Mouse (Mus musculus): ENCODE data around the gene Ntrk2.

The Ntrk2 gene

DNA sequence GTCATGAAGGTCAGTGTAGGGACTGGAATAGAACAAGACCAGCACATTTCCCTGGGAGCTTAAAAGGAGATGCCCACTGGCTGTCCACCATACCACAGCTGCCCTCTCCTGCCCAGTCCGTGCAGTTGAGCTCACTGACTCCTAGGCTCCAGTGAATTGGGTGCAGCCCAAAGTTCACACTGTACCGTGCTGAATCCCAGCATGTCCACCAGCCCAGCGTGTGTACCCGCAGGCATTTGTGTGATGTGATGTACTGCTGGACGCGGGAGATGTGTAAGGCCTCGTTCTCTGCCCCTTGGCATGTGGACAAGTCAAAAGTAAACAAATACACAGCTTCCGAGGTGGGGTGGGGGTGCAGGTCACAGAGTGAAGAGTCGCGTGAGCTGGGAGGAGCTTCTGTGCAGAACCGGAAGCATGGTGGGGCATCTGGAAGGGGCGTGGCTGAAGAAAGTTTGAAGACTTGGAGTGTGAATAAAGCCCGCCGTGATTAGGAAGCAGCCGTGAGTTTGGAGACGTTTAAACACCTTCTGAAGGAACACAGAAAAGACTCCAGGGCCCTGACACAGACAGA is 121.4 kb downstream of the Ntrk2 start:
- peak; percentile 38 for DNase-seq

DNA sequence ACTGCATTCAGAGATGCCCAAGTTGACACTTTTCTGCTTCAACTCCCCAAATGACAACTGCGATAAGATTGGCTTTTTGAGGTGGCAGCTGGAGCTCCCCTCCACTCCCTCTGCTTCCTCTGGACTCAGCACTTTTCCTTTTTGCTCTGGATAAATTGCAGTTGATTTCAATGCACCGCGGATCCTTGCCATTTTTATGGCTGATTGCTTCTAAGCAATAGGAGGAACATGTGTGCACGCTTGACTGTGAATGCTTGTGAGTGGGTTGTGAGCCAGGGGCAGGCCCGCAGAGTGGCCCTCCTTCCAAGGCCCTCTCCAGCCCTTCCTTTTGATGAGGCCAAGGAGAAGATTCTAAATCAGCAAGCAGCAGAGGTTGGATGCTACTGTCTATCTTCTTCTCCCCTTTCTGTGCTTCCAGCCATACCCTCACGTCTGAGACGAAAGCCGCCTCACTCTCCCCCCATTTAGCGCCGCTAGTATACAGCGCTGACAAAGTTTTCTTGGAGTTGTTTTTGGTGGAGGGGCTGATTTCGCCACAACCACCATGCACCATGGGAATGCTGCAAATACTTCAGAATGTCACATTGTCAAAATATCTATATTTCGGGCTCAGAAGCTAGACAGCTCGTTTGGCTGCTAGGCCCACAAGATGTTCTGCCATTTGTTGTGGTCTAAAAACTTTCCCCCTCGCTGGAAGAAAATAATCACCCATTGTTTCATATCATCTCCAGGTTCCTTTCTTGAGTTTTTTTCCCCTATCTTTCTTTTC is 122.5 kb downstream of the Ntrk2 start:
- no peak for DNase-seq

DNA sequence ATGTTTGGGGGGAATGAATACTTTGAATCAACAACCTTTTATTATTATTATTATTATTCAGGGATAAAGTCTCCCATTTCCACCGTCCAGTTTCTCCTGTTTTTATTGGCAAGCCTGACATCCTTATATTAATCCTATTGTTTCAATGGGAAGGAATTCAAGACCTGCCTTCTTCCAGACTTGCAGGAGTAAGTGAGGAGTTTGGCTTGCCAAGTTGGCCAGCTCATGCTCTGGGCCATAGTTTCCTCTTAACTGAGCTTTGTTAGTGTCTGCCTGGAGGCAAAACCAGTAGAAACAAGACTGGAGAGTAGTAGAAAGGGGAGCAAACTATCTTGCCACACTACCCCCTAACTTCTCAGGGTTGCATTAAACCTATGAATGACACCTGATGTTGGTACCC is 123.8 kb downstream of the Ntrk2 start:
- no peak for DNase-seq

DNA sequence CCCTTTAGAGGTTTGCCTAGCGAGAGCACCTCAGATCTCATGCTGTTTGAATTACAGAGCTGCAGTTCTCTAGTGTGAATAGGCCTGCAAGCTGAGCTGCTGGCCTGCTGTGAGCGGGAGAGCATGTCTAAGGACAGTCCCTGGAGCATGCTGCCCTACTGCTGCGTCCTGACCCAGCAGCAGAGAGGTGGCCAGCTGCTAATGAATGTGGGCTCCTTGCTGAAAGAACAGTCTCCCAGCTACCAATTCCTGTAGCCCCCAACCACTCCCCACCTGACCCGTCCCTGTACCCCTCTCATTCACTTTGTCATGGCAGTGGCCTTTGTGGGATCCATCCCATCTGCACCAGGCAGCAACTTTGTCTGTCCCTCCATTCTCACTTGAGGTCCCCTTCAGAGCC is 126.8 kb downstream of the Ntrk2 start:
- no peak for DNase-seq

DNA sequence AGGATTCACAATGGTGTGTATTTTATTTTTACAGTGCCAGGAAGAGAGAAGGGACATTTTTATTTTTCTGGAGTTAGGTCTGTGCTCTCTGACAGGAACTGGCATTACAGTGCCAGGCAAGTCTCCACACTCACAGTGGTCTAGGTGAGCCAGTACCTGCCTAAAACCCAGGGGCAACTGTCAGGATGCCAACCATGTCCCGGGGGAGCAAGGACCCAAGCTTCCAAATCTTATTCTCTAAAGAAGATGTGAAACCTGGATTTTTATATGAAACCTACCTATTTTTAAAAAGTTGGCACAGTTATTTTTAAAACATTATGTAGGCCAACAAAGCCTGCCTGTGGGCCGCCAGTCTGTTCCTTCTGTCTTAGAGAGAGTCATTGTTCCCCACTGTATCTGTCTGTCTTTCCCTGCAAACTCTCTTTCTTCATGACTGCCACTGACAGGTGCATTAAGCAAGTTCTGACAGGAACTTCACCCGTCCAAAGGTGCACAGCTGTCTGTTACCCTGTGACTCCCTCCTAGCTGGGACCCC is 128.3 kb downstream of the Ntrk2 start:
- DNase-seq, result no peak

DNA sequence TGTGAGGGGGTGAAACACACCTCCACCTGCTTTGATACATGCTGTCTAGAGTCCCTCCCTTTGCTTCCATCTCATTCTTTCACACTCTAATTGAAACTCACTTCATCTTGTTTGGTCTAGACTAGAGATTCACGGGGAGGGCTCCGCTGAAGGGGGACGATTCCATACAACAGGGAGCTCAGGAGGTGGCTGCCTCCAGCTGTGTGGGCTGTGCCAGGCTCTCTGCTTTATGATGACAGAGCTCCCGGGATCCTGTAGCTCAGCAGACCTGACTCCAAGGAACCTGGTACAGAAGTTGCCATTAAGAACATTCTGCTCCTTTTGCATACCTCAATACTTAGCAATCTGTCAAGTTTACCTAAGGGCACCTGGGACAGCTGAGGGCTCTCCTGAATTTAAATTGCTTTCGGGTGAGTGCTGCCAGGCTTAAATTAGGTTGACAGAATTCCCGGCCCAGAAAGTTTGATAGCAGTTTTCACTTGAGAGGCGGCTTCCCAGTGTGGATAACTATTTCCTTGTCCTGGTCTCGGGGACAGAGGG is 129.7 kb downstream of the Ntrk2 start:
- DNase-seq, result peak; percentile 11

DNA sequence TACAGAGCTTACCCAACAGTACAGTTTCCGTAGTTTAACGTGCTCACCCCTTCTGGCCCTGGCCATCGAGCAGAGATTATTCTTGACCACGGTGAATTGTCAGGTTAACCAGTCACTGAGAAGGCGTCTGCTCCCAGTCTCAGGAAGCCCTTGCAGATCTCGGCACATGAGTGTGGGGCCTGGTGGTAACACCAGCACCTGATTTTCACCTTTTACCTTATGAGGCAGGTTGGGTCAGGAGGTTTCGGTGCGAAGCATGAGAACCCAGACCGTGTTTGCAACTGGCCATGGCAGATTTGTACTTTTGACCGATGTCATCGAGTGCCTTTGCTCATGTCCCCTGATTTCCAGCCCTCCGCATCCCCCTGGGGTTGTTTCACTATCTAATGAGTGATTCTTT is 131.5 kb downstream of the Ntrk2 start:
- no peak for DNase-seq

DNA sequence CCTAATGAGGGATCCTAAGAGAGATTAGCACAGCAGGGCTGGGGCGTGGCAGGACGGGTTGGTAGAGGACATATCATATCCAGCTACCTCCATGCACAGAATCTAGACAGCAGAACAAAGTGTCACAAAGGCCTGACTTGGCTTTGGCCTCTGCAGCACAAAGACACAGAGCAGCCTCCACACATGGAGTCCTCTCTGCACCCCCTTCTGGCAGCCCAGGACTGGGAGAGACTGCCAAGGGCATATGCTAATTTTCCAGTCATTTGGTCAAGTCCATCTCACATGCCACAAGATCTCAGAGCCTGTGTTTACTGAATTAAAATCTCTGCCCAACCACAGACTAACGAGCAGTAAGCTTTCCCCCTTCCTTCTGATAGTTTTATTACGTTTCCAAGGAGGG is 132.1 kb downstream of the Ntrk2 start:
- peak; percentile 68 for DNase-seq

DNA sequence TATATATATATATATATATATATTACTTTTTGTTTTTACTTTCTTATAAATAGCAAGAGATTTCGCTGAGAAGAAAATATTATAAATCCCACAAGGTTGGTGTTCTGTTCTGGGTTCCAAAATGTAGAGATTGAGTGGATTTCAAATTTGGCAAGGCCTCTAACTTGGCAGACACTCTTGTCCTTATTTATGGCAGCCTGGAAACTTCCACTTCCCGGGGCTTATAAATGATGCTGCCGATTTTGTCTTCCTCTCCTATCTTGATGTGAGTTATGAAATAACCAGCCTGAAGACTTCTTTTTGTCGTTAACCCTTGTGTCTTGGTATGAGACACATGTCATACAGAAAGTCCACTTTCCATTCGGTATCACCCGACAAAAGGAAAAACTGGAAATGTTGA is 133.8 kb downstream of the Ntrk2 start:
- DNase-seq, result no peak

DNA sequence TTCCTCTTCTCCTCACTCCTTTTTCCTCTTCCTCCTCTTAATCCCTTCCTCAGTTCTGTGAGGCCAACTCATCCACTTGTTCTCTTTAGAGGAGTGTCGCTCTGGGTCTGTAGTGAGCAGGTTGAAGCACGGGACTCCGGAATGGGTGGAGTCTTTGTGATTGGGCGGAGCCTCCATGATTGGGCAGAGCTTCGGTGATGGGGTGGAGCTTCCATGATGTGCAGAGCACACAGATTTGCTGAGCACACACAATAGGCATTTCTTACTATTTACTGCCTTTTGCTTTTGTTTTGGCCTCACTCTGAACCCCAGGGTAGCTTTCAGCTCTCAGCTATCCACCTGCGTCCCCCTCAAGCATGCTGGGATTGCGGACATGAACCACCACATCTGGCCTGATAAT is 134.4 kb downstream of the Ntrk2 start:
- peak; percentile 16 for DNase-seq

DNA sequence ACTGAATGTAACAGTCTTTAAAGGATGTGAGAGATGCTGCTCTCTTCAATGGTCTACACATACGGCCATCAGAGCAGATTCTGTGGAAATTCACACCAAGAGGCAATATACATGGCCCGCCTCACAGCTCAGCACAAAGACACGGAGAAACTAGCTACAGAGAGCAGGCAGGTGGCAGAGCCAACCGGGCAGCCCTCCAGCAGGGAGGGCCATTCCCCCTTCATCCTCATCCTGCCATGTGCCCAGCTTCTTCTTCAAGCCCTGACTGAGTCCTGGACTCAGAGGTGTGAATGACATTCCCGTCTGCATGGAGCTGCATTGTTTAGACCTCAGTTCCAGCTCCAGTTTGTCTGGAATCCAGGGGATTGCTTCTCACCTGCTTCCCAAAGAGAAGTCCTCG is 139.4 kb downstream of the Ntrk2 start:
- no peak for DNase-seq

DNA sequence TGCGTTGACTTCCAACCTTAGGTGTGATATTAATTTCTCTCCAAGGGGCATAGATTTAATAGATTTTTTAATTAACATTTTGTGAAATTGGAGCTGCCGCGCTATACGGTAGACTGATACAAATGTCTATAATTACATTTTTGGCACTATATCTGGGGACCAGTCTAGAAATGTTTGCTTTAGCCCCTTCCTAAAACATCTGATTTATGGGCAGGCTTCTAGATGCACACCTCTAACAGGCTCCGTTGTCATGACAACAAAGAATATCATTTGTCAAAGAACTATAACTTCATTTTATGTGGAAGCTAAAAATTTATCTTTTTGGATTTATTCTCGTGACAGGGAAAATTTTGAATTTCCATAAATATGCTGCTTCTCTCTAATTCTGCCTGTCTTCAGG is 140.2 kb downstream of the Ntrk2 start:
- no peak for DNase-seq

DNA sequence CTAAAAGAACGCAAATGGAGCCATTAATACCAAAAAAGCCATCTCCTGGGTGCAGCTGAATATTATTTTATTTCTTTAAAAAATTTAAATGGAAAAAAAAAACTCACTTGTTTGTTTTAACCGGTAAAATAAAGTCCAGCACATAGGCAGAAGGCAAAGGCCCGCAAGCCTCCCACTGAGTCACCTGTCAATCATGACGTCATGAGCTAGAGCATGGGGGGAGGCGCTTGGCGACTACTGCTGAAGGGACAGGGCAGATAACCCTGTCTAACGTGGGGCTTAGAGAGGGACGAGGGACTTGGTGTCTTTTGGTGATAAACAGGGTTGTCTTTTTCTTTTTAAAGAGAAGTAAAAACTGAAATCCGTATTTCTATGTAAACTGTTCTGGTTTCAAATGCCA is 140.7 kb downstream of the Ntrk2 start:
- no peak for DNase-seq

DNA sequence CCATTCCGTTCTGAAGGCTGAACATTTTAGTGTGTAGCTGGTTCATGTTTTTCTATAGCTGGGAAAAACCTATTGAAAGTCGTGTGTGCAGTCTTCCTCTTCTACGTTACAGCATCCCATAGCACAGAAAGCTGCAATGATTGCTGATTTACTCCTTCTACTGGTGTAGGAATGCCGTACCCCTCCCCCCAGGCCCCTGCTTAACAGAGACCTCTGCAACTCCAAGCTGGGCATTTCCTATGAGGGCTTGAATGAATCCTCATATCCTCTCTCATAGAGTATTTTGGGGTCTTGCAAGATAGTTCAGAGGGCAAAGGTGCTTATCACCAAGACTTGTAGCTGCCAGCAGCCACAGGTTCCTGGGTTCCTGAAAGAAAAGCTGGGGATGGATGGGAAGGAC is 148.0 kb downstream of the Ntrk2 start:
- DNase-seq, result no peak

DNA sequence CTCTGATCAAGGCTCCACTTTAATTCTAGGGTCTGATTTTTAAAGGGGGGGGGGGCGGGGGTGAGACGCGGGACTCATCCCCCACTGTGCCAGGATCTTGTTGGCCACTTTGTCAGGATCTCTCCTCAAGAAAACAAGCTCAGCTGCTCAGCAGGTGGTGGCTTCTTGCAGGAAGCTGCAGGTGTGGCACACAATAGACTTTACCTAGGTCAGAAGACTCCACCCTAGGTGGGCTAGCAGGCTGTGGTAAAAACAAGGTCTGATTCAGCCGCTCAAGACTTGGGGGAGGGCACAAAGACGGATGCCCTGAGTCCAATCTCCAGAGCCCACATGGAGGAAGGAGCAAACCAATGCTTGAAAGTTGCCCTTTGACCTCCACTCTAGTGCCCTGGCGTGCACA is 148.4 kb downstream of the Ntrk2 start:
- DNase-seq, result no peak

DNA sequence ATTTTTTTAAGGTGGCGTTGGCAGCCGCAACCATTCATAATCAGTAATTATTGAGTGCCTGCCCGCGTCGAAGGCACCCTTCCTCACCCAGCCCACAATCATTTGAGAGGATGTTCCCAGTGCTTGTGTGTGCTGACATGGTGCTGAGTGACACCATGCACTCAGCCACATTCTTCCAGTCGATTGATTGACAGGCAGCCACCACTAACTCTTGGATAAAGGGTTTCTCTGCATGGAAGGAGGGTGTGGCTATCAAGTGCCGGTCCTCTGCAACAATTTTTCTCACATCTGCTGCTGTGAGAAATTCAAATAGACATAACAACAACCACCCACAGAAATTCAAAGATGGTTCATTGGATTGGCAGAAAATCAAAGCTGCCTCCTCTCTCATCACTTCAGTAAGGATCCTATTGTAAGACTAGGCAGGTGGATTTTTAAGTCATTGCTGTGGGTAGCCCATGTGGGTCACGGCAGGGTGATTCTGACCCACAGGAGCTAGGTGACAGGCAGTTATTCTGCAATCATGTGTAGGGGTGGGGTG is 148.9 kb downstream of the Ntrk2 start:
- no peak for DNase-seq

DNA sequence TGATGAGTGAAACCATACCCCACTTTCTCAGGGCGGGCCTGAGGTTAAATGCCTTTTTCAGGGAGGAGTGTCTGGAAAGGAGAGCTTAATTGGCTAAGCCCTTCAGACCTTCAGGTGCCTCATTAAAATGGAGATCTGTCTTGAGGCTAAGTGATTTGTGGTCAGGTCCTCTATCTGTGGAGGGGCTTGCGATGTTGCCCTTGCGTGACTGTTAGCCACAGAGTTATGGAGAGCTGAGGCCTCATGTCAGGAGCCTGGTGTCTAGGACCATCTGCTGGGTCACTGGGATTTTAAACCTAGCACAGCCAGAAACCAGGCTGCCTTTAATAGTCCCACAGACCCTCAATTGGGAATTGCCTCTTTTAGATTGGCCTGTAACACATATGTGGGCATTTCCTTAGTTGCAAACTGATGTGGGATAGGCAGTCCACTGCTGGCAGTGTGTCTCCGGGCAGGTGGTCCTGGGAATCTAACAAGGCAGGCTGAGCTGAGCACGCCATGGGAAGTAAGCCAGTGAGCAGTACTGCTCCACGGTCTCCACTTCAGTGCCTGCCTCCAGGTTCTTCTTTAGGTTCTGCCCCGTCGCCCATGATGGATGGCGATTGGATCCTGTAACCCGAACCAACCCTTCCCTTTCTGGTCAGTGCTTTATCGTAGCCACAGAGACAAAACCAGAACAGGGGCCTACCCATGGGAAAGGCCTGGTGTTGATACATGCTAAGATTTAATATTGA is 152.0 kb downstream of the Ntrk2 start:
- no peak for DNase-seq

DNA sequence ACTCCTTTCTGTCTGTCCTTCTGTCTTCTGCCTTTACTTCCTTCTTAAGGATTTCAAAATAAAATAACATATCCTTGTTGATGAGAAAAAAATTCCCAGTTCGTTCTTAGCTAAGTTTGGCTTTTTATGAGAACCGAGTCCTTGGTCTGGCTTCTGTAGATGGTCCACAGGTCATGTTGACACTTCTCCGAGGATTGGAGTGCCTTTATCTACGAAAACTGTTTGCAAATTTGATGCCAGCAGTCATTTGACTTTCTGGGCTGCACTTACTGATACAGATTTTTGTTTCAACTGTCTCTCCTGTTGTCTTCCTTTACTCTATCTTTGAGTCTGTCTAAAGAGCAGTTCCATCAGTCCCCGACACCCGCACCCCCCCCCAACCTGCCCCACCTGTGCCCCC is 154.0 kb downstream of the Ntrk2 start:
- DNase-seq, result no peak

DNA sequence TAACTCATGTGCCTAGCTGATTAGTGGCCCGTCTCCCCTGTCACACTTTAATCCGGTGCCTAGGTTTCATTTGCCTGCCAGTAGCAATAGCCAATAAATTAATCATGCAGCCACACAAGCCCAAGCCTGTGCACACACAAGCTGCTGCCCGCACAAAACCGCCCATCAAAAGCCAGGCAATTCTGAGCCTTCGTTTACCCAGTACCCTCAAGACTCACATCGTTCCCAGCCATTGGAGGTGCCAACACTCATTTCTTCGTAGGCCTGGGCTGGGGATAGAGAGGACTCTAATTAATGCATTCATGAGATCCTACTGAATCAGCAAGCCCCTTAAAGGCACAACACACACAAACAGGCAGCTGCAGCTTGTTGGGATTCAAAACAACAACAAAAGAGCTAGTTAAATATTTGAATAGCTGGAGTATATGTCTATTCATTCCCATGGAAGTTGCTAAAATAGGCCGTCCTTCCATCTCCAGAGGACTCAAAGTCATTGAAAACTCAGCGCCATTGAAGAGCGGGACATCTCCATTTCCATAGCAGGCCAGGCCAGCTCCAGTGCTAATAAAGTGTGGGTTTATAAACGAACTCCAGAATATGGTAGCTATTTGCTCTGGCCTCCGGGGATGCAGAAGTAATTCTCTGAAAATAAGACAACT is 158.5 kb downstream of the Ntrk2 start:
- DNase-seq, result no peak

DNA sequence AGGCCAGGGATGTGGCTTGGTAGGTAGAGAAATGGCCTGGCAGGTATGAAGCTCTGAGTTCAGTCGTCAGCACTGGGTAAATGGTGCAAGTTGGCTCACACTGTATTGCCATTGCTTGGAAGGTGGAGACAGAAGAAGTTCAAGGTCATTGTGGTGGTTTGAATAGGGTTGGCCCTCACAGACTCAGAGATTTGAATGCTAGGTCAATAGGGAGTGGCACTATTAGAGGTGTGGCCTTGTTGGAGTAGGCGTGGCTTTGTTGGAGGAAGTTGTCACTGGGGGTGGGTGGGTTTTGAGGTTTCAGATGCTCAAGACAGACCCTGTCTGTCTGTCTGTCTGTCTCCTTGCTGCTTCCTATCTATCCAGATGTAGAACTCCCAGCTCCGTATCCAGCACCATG is 159.5 kb downstream of the Ntrk2 start:
- no peak for DNase-seq

DNA sequence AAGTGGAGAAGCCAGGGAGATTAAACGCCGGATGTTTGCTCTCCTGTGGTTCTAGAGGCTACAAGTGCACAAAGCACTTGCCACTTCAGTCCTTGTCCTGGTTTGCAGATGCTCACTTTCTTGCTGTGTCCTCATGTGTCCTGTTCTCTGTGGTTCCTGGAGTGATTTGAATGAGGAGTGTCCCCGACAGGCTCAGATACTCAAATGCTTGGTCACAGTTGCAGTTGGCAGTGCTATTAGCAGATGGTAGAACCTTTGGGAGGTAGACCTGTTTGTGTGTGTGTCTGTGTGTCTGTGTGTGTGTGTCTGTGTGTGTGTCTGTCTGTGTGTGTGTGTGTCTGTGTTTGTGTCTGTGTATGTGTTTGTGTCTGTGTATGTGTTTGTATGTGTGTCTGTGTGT is 160.1 kb downstream of the Ntrk2 start:
- no peak for DNase-seq

DNA sequence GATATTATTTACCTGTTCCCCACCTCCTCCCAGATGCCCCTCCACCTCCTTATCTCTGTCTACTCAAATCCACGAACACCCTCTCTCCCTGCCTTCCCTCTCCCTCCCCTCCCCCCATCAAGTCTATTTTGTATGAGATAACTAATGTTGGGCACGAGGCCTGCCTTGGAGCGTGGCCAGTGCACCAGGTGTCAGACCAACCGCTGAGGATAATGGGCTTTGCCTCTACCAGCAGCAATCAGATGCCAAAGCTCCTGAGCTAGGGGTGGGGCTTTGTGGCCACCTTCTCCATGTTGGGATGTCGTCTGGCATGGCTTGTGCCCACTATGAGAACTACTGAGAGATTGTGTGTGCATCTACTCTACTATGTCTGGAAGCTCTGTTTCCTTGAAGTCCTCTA is 161.8 kb downstream of the Ntrk2 start:
- DNase-seq, result no peak

DNA sequence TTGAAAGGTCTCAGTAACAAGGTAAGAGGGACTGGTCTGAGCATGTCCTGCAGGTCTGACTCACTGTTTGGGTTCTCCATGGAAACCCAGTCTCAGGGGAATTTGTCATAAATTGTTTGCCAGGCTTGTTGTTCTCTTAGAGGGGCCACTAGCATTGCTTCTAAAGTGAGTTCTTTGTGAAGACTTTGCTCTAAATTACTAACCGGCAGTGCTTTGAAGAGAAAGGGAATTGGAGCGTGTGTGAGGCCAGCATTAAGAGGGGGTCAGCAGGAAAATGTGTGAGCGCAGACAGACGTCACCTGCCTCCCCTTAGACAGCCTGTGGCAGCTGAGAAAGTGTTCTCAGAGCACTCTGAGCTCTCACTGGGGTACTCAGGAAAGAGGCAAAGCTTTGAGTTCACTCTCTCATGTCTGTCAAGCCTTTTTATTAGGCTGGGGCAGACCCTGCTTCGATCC is 165.1 kb downstream of the Ntrk2 start:
- DNase-seq, result no peak

Measured in lung, postnatal 10 days (tissue).